Mouse (Mus musculus): Measurements from ENCODE around the gene Ciz1.

The Ciz1 gene

DNA sequence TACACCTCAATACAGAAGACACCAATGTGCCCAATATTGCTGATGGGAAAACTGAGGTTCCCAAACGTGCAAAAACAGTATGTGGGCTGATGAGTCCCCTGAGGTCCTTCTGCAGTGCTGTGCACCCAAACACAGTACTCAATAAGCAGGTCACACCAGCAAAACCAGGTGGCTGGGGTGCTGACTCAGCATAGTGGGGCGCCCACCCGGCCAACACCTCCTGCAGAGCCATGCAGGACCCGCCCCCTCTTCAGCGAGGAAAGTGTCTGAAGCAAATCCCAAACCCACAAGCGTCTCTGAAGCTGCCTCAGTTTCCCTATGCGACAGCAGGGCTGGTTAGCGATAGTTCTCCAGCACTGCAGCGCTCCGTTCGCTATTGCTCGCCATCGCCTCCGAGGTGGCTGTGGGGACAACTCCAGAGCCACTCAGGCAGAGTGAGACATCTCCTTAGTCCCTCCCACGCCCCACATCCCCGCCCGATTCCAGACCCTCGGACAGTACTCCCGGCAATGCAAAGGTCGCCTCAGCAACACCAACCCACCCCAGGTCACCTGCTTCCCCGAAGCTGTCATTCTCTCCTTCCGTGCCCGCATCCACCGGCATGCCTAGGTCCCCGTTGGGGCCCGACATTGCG is 29.1 kb downstream of the Ciz1 start:
- no peak for DNase-seq (ENCODE audit: low spot score)

DNA sequence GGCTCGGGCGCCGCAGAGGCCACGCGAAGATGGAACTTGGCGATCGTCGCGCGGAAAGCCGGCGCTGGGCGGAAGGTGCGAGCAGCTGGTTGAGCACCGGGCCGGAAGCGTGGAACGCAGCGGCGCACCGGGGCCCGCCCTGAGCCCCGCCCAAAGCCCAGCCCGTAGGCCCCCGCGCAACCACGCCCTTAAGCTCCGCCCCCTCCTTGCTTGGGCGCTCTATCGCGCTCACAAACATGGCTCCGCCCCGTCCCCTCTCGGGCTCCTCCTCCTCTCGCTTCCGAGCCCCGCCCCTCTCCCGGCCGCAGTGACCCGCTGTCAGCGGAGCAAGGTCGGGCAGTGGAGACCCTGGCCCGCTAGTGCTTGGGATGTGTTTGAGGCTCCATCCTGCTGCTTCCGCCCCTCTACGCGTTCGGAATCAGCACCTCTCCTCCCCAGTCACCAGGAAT is 29.7 kb downstream of the Ciz1 start, which contains the start of gene 1110008P14Rik:
Gene 1110008P14Rik (minus strand): TSS at position 164 of the 449 bp plus-strand sequence.
- DNase-seq (ENCODE audit: low spot score) = peak; percentile 97

DNA sequence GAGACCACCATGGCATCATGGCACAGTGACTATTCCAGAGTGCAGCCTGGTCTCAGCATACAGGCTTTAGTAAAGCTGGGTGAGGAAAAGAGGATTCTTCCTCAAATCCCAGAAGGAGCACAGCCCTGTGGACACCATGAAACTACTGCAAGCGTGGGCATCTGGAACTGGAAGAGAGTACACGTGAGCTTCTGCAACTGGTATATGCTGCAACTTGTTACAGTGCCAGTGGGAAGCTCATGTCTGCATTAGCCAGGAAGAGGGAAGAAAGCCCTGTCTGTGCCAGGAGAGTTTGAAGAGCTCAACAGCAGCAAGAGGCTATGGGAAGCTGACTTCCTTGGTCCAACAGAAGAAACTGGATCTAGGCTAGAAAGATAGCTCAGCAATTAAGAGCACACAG is 30.6 kb downstream of the Ciz1 start:
- no peak for DNase-seq (ENCODE audit: low spot score)

DNA sequence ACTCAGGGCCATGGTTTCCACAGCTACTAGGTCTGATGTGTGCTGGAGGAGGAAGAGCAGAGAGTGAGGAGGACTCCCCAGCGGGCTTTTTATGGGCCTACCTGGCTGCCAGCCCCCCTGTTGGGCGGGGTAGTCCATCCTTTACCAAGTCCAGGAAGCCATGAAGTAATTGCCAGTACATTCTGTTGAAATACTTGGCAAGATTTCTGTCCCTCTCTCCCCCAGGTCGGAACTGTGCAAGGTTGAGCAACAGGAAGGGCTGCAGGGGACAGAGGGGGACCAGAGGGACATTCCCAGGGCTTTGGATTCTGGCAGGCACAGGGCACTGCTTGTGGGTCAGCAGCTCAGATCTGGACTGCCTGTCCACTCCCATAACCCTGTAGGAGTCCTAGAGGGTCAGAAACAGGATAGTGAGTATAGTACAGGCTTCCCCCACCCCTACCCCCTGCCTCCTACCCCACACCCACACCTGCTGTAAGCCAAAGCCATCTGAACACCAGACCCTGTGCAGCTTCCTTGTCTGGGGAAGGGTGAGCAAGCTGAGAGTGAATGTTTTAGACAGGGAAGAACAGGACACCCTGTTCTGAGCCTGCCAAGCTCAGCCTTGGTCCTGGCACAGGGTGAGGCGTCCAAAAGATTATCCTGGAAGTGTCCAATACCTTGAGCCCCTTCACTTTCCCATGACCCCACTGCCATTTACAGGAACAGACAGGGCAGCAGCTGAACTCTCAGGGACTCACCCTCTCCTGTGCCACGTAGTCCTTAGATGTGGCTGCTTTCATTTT is 35.8 kb downstream of the Ciz1 start, which contains the start of gene Lcn2:
Gene Lcn2 (minus strand): TSS at position 547 of the 785 bp plus-strand sequence.
- peak; percentile 50 for DNase-seq (ENCODE audit: low spot score)

DNA sequence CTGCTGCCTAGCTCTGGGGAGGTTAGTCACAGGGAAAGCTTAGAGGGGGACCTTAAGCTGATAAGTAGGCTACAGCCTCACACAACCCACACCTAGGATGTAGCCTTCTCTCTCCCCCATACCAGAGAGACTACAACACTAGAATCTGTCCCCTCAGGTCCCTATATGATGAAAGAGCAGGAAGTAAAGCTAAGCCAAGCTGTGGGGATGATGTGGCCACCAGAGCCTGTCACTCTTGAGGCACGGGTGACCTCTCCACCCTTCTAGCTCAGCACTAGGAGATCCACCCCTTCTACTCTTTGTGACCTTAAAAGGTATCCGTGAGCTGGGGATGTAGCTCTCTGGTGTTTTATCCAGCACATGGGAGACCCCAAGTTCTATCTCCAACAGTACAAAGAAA is 37.0 kb downstream of the Ciz1 start:
- no peak for DNase-seq (ENCODE audit: low spot score)

DNA sequence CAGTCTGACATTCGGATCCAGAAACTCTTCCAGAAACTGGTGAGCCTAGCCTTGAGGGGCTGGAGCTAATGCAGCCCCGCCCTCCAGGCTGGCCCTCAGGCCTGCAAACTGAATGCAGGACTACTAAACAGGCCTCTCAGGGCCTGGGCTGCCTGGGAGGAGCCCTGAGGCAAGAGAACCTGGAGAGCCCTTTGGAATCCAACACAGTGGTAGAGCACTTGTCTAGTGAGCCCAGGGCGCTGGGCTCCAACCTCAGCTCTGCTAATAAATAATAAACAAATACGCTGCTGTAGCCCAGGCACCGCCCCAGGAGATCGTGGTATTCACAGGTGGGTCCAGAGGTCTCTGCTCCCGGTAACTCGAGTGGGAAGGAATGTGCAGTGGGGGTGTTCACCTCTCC is 38.7 kb downstream of the Ciz1 start:
- no peak for DNase-seq (ENCODE audit: low spot score)

DNA sequence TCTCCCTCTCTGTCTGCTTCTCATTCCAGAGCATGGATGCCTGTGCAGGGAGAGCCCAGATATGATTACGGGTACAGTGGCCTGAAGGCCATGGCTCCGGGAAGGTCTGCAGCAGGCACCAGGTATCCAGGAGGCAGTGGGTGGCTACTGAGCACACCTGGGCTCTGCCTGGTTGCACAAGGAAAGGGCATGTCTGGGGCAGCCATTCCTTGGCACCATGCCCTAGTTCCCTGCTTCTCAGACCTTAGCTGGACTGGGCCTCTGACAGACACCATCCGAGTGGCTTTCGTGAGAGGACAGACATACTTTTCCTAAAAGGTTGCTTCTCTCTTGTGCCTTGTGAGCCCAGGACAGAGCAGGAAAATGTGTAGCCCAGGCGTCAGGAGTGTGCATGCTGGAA is 39.9 kb downstream of the Ciz1 start:
- DNase-seq (ENCODE audit: low spot score) = no peak

DNA sequence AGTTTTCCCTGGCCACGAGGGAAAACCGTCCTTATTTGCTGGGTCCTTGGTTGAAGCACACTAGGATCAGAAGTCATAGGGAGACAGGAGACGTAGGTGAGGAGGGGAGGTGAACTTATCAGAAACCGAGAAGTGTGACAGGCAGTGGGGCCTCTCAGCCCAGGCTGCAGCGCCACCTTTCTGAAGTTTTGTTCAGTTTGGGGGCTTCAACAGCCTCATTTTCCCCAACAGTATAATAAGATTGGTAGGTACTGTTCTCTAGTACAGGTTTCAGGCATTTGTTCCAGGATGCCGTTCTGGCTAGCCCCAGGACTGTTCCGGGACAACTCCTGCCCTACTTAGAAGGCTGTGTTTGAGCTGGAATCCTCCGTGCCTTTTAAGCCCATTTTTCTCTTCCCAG is 42.8 kb downstream of the Ciz1 start:
- DNase-seq (ENCODE audit: low spot score) = no peak

DNA sequence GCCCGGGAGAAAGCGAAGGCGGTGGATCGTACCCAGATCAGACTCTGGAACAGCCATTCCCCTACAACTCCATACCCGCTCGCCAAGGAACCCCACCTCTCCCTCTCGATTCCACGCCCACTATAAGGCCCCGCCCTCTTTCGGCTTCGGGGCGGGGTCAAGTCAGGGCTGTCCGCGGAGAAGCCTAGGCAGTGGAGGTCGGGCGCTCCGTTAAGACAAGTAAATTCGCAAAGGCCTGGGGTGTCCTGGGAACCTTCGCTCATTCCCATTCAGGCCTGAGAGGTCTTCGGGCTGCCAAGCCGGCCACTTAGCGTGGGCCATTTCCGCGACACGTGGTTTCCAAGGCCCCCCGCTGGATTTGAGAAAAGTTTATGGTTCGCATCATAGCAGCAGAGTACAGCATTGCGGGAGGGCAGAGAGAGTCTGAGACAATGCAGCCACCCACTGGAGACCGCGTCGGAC is 43.4 kb downstream of the Ciz1 start, which contains the start of gene Ptges2:
Gene Ptges2 (plus strand): TSS at position 413 of the 462 bp plus-strand sequence.
- DNase-seq (ENCODE audit: low spot score) = peak; percentile 96

DNA sequence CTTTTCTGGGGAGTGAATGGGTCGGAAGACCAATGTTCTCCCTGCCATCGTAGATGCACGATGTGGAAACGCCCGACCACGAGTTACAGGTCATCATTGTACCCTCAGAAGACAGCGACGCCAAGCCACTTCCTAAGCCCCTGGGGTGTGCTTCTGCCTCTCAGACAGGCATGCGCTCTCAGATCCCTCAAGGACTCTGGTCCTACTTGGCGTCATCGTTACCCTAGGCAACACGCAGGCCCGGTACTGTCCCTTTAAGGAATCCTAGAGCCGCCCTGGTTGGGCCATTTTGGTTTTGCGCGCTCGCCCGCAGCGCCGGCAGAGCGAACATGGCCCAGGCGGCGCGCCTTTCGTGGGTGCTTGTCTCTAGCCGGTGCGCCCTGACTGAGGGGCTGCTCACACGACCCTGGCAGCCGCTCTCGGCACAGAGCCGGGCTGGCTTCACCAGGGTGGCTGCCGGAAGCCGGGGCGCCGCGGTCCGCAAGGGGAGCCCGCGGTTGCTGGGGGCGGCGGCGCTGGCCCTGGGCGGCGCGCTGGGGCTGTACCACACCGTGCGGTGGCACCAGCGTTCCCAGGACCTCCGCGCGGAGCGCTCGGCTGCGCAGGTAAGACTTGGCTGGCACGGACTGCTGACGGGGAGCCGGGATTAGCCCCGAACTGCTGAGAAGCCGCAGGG is 44.0 kb downstream of the Ciz1 start:
- DNase-seq (ENCODE audit: low spot score) = peak; percentile 99

DNA sequence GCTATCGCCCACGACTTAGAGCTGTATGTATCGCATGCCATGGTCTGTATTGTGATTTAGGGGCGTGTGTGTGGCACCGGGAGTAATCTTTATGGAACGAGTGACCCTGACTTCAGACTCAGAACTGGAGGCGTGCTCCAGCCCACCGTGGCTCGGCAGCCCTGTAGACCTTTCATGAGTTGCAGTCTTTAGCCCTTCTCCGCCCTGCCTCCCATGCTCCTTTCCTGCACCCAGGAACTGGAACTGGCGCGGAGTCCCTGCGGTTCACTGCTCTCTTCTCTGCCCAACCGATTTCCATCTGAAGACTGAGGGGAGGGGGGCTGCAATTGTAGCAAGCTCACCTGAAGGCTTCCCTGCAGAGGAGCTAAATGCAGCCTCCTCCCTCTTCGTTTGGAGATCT is 44.6 kb downstream of the Ciz1 start:
- no peak for DNase-seq (ENCODE audit: low spot score)

DNA sequence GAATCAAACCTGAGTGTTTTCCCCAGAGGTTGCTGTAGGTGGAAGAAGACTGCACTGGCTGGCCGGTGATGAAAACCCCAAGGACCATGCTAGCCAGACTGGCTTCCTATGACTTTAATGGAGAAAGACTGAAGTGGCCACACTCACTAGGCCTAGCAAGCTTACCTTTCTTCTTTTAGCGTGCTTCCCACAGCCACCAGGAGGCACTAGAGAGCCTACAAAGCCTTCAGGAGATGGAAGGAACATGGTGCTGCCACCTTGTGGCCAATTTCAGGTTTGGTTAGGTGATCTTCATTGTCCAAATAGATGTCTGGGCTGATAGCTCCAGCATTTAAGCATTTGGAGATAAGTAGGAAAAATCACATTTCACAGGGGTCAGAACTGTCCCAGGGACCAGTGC is 52.5 kb downstream of the Ciz1 start:
- DNase-seq (ENCODE audit: low spot score) = peak; percentile 100

DNA sequence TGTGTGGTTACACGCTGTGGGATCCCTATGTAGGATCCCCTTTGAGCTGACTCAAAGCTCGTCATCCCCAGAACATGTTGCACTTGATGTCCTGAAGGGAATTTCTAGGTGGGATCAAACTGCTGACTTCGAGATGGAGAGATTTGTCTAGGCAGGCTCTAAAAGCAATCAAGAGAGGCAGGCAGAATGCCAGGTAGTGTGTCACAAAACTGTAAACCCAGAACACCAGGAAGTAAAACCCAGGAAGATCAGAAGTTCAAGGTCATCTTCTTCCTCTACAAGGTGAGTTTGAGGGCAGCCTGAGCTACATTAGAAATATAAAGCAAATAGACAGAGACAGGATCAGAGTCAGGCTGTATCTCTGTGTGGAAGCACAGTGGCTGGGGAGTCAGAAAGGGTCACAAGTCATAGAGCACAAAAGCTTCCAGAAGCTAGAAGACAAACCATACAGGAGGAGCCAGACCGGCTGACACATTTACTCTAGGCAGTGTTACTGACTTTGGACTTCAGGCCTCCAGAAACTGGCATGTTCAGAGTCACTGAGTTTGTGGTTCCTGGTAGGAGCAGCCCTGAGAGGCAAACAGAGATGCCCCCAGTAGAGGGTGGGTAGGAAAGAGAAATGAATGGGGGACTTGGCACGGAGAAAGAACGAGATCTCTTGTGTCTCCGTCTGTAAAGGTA is 55.2 kb downstream of the Ciz1 start:
- DNase-seq (ENCODE audit: low spot score) = no peak

DNA sequence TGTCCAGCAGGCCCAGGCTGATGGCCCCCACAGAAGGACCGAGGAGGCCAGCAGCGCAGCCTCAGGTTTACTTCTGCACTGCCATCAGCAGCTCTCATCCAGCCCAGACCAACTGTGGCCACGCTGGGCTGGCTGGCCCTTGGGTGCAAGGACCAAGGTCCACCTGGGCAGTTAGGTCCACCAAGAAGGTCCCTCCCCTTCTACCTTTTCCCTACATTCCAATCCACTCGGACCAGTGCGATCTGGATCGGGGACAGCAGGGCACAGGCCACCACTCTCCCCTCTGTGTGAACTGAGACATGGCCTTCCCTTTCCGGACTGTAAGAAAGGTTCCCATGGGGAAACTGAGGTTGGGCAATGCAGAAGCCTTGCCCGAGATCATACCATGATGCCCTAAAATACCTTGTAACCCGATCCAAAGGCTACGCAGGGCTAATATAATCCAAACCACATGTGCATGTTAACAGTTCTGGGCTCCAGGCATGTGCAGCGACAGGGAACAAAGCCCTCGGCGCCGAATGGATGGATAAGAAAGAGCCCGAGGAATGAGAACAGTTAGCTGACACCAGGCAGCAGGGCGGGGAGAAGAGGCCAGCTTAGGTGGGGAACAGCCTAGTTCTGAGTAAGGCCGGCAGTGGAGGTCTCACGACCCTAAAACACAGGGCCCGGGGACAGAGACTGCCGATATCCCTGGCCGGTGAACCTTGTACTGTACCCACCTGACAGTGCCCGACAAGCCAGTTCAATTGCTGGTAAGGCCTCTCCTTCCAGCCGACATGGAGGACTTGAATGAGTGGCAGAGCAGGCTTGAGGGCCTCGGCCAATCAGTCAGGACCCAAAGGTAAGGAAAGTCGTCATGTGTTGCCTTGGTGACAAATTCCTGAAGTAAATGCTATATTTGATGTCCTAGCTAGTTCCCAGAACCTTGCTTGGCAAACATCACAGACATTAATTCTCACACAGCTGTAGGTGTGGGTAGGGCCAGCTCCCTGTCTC is 56.6 kb downstream of the Ciz1 start:
- no peak for DNase-seq (ENCODE audit: low spot score)

DNA sequence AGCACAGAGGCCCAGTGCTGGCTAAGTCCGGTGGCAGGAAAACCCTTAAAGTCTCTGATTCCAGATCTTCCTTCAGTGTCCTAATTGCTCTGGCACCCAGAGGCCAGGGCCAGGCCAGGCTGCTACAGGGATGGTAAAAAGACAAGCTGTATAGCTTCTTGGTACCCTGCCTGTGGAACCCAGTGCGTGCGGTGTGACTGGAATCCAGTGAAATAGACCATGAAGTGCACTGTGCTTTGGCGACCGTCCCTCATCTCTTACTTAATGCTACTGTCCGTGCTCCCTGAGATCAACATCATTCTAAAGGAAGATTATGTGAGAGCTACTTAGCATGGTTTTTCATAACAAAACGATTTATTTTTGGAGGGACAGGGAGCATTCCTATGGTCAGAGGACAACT is 59.3 kb downstream of the Ciz1 start:
- DNase-seq (ENCODE audit: low spot score) = no peak

DNA sequence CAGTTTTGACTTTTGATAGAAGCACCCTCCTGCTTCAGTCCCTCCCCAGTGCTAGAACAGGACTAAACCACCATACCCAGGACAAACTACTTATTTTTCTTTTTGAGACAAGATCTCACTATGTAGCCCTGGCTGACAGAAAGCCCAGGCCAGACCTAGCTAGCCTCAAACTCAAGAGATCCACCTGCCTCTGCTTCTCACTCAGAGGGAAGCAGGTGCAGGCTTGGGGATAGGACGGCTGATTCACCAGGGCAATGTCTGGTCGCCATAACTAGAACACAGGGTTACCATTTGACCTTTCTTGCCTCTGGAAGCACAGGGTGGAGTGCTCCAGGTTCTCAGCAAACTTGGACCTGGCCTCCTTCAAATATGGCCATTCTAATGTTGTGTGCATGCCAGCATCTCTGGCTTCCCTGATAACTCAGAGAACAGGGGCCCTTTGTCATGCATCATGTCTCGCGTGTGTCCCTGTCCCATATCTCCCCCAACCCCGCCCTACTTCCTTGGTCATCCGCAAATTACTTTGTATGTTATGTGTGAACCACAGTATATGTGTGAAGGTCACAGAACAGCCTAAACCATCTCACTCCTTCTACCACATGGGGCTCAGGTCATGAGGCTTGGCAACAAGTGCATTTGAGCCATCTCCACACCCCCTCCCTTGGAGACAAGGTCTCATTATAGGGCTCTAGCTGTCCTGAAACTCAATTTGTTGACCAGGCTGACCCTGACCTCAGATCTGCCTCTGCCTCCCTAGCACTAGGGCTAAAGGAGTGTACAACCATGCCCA is 60.8 kb downstream of the Ciz1 start:
- no peak for DNase-seq (ENCODE audit: low spot score)

DNA sequence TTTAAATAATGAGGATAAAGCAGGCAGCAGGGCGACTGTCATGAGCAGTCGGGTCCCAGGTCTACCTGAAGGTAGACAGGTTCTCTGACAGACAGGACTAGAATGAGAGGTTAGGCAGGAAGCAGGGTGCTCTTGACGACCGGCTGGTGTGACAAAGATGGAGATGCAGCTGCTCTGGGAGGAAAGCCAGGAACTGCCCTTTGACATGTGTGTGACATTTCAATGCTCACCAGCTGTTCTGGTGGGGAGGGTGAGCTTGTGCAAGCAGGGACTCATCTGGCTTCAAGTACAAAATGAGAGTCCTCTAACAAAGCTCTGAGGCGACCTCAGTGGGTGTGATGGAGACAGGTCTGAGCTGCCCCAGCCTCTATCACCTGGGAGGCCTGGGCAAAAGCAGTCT is 61.8 kb downstream of the Ciz1 start:
- peak; percentile 71 for DNase-seq (ENCODE audit: low spot score)

DNA sequence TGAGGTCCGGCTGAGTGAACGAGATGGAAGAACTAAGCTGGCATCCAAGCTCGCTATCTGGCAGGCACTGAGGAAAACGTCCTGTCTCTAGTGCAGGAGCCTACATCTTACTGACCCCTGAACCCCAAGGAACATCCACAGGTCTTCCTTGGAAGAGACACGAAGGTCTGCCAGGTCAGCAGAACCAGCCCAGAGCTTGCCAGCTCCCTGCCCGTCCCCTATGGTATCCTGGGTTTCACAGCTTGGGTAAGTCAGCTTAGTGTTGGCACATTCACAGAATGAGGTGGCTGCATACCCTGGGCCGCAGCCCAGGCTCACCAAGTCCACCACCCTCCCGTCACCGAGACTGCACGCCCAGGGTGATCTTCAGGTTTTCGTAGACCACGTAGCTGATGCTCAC is 63.7 kb downstream of the Ciz1 start:
- DNase-seq (ENCODE audit: low spot score) = no peak

DNA sequence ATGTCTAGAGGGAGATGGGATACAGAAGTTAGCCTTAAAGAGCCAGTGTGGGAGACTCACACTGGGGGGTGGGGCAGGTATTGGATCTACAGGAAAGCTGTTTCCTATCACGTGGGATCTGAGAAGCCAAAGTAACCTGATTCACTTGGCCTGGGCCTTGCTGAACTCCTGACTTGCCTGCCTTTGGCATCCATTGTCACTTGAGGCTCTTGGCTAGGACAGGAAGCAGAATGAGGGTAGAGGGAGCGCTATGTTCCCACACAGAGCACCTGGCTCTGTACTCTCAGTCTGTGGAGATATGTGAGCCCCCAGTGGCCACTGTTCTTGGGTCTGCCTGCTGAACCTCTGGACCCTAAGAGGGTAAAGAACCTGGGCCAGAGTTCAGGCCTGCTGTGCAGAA is 64.4 kb downstream of the Ciz1 start:
- no peak for DNase-seq (ENCODE audit: low spot score)

DNA sequence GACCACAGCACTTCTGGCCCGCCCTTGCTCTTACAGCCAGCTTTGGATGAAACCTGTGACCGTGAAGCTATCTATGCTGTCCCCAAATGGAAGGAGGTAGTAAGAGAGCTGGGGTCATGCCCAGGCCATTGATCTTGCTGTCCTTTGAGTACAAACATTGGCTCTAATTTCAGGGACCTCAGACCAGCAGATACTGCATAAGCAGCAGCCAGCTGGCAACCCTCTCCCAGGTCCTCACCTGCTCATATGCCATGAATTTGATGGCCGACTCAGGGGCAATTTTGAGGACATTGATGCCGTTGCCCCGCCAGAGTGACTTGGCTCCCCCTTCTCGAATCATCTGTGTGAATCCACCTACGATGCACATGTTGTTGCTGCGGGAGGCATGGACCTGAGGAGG is 65.4 kb downstream of the Ciz1 start:
- no peak for DNase-seq (ENCODE audit: low spot score)

Data from adipocyte (in vitro differentiated cells).